Mouse (Mus musculus) cerebellum, adult 11-12 months (tissue): ENCODE data around the gene Zfp747.

Experiments used
- DNase-seq: peaks from one replicate; pipeline ENCODE4 v3.0.0; 2022

Zfp747 gene

DNA sequence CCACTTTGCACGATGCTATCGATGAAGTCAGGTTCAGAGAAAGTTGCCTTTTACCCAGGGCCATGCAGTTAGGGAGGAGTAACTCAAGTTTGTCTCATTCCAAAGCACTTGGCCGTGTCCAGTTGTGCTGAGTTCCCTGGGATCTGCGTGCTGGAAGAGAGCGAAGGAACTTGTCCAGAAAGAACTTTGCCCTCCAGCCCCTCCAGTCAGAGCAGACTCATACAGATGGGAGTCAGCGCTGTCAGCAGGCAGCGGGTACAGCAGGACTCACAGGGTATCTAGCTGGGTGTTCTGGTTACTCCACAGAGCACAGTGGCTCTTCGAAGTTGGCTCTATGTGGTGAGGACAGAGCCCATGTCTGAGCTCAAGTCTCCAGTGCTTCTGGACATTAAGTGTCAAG lies 50.3 kb downstream of the Zfp747 start:
- DNase-seq: no peak

DNA sequence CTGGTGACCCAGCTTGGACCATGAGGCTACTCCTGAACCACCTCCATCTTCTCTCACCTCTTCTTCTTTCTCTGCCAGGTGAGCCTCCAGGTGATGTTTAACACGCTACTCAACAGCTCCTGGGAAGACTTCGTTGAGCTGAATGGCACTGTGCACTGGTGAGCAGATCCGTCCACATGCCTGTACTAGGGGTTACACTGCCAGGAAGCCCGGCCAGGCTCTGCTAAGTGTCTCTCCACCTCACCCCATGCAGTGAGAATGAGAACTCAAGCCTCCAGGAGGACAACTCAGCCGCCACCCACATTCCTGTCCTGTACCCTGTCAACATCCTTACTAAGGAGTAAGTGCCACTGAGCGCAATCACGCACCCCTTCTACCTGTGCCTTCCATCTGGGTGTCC lies 50.9 kb downstream of the Zfp747 start:
- DNase-seq: no peak
